ENCODE assay signal across 7 mouse cellular contexts in genomic region chr14:50869889-50870804, GRCm38 (mm10). TPM values are rescaled to one million over a fixed set of nuclear protein-coding genes. Genes with fewer than 3 reads are reported as not detected.
DNase-seq lines count a peak whose midpoint lies in the region; ATAC-seq lines count a peak whose summit lies in the region.

Gene Tep1 (minus strand): TSS chr14:50870560.

- intact Hi-C loops in gastrocnemius, postnatal 36 days (cut with DNase I) = loop anchor here (5.0 kb wide), 1 partner anchor 63 kb away; the partner anchor contains the start of genes Ccnb1ip1 and Parp2
- intact Hi-C loops in left cerebral cortex, postnatal 36 days (cut with DNase I) = no loop called here

- no peaks in the 10 kb centered on the region for H3K27me3 ChIP-seq in intestine, embryonic 14.5 days (replicated peaks; ENCODE audit: control insufficient read depth, insufficient read depth, low read length)
- no peaks in the 10 kb centered on the region for H3K27me3 ChIP-seq in midbrain, embryonic 10.5 days (ENCODE audit: low read depth, poor library complexity, severe bottlenecking)

- DNase-seq in adrenal gland, adult 8-10 months = peak; percentile 61
- DNase-seq in embryo, embryonic 11 days = peak; percentile 80
- DNase-seq in gastrocnemius, postnatal 36 days = peak; percentile 57 to 79
- DNase-seq in intestine, embryonic 14.5 days (ENCODE audit: low spot score) = peak; percentile 89
- peak; percentile 44 to 62 for DNase-seq in left cerebral cortex, postnatal 36 days (ENCODE audit: low spot score in 2 of 2)
- peak; percentile 75 for DNase-seq in midbrain, embryonic 10.5 days (ENCODE audit: low spot score)
- DNase-seq in right cerebral cortex, postnatal 36 days (ENCODE audit: low spot score in 2 of 2) = peak; percentile 10 to 18

- H3K4me1 ChIP-seq in intestine, embryonic 14.5 days (replicated peaks; ENCODE audit: control insufficient read depth, insufficient read depth, low read length) = no peaks in the 10 kb centered on the region
- H3K4me1 ChIP-seq in midbrain, embryonic 10.5 days = peaks cover 12% of the 10 kb centered on the region

- peak within 1 kb of the TSS; percentile 62 for H3K4me2 ChIP-seq in intestine, embryonic 14.5 days (ENCODE audit: low read length)

- 7% methylated on average over 30 of the region's 32 CpGs for WGBS in intestine, embryonic 14.5 days
- 8% methylated on average over 32 of the region's 32 CpGs for WGBS in midbrain, embryonic 10.5 days

- H3K27ac ChIP-seq in intestine, embryonic 14.5 days (ENCODE audit: low read depth) = peak within 1 kb of the TSS; percentile 74
- peak within 1 kb of the TSS; percentile 81 for H3K27ac ChIP-seq in midbrain, embryonic 10.5 days (replicated peaks)

- no peaks in the 10 kb centered on the region for H3K36me3 ChIP-seq in intestine, embryonic 14.5 days (ENCODE audit: control insufficient read depth, insufficient read depth, low read length)
- H3K36me3 ChIP-seq in midbrain, embryonic 10.5 days = 0 out of 2 replicates have a peak, but pooled peaks cover 4% of the 10 kb centered on the region

- peak within 1 kb of the TSS; percentile 55 for H3K4me3 ChIP-seq in intestine, embryonic 14.5 days (ENCODE audit: low read depth, low read length)
- peak within 1 kb of the TSS; percentile 61 for H3K4me3 ChIP-seq in midbrain, embryonic 10.5 days

- H3K9ac ChIP-seq in intestine, embryonic 14.5 days (ENCODE audit: low read length) = peak within 1 kb of the TSS; percentile 55

- no peaks in the 10 kb centered on the region for H3K9me3 ChIP-seq in intestine, embryonic 14.5 days (ENCODE audit: control insufficient read depth, low read length)
- H3K9me3 ChIP-seq in midbrain, embryonic 10.5 days (replicated peaks) = no peaks in the 10 kb centered on the region

- ATAC-seq in intestine, embryonic 14.5 days (replicated peaks; ENCODE audit: low FRiP score, low TSS enrichment, low read depth) = peak; percentile 91

RNA-seq across cellular contexts. Expression of gene Tep1, which starts in this region (rescaled TPM):
- 10 to 100 TPM; 25.5 to 33.6 (median 25.9) TPM for total RNA-seq in adrenal gland, adult 8-10 months (2022)
- 1 to 10 TPM; 6.6 to 8.8 TPM for total RNA-seq in gastrocnemius, postnatal 36 days (2021)
- 10.5 and 10.9 TPM in 2 replicates for polyA plus RNA-seq in intestine, embryonic 14.5 days (2014; fragmentation: Nextera tagmentation; extraction: Ambion mirVana)
- total RNA-seq in left cerebral cortex, postnatal 36 days (2021) = 1 to 10 TPM; 2.9 to 4.1 TPM
- polyA plus RNA-seq in midbrain, embryonic 10.5 days (2016; fragmentation: Nextera tagmentation; extraction: Ambion mirVana) = 3.9 and 5.0 TPM in 2 replicates

Comparison
In these comparisons a context has a peak if more than half of its experiments do, and no peak if none do; other contexts are left out.
1. Peak in every context shown above with its lines: DNase-seq, ATAC-seq, H3K4me3 ChIP-seq and H3K27ac ChIP-seq.
2. DNase-seq: peak in every context shown above with its lines; median percentile 89 in intestine, embryonic 14.5 days; 80 in embryo, embryonic 11 days; 75 in midbrain, embryonic 10.5 days; 68 in gastrocnemius, postnatal 36 days; 61 in adrenal gland, adult 8-10 months; 53 in left cerebral cortex, postnatal 36 days; 14 in right cerebral cortex, postnatal 36 days.